Mouse (Mus musculus) gastrocnemius, postnatal 36 days (tissue): ENCODE data around the gene Nos1ap. TPM values are rescaled to one million over a fixed set of nuclear protein-coding genes. Genes with fewer than 3 reads are reported as not detected.

Experiments
- DNase-seq, 2 experiments: peaks; one replicate each; pipeline ENCODE4 v3.0.0; 2022
- intact Hi-C: fragments of 180-260 bp; cut with DNase I; formaldehyde crosslinking; loops from one replicate; pipeline ENCODE4 v1.15.1; 2025
- total RNA-seq, 2 experiments: library from RNA; stranded (reverse); gene quantifications; 2 replicates each; pipeline ENCODE4 v1.2.3; 2021

The Nos1ap gene
- total RNA-seq, 2 experiments from 2014 or later = 1.0 to 1.7 TPM

DNA sequence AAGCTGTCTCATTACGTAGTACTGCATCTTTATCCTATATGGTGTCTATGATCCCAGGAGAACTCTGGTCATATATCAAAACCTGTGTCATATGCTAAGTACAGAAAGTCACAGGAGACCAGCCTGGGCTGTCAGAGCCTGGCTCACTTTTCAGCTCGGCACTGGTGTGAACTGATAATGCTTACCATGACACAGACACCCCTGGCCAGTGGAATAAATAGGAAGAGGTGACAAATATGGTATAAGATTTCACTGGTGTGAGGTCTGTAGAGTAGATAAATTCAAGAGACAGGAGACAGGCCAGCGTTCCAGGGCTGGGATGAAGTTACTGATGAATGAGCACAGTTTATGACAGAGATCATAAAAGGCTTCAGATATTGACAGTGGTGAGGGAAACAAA is 84.6 kb downstream of the Nos1ap start:
- intact Hi-C loops = no loop called here
- no peak for DNase-seq

DNA sequence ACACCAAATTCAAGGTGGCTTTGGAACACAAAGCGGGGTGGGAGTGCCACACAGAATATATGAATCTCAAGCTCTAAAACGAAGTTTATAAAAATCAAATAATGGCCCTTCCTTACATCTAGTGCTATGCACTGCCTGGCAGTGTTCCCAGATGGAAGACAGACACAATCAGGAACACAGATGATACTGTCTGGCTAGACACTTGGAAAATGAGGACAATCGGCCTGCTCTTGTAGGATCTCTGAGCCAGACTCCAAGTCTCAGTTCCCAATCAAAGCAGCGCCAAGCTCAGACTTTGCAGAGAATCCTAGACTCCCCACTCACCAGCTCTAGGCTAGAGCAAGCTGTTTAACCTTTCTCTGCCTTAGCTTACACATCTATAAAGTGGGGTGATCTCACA is 85.3 kb downstream of the Nos1ap start:
- DNase-seq = no peak
- intact Hi-C loops = no loop called here

DNA sequence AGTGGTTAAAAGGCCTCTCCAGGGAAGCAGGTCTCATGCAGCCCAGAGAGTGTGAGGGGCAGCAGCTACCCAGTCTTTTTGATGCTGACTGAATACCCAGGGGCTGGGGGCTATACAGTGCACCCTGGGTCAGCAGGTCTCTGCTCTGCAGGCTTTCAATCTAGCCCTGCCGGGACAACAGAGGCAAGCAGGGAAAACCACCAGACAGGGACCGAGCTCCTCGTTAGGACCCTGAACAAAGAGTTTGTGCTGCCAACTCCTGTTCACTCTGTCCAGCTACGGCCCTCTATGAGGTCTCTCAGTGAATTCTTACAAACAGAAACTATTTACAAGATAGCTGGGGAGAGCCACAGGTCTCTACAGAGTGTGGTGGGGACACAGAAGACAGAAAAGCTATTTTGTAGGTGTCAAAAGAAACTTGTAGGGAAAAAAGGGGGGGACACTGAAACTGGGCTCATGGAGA is 86.4 kb downstream of the Nos1ap start:
- no peak for DNase-seq
- intact Hi-C loops = no loop called here

DNA sequence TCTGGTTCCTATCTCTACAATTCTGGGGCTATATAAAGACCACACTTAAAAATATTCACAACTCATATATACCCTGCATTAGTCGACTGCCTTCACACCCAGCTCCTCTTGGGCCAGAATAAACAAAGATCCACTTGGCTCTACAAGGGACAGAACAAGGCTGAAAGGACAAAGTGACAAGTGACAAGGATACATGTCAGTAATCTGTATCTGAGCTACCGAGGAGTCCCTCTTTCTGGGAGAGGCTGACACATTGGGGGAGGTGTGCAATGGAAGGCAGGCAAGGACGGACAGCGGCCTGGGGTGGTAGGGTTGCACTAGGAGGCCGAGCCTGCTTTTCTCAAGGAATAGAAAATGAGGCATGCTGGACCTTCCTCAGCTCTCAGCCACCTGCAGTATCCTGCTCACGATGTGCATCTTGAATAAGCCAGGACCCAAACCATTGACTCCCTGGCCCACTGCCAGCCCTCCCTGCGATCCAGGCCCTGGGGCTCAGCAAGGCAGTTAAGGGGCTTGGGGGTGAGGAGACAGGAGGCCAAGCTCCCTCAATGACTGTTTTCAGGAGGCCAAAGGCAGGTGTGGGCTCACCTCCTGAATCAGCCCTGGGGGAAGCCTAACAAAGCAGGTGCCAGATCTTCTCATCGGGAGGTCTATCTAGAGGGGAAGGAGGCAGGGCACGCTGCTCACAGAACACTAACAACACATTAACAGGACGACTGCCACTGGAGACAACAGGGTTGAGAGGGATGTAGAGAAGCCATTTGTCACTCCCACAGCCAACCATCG is 87.0 kb downstream of the Nos1ap start:
- intact Hi-C loops = no loop called here
- no peak for DNase-seq

DNA sequence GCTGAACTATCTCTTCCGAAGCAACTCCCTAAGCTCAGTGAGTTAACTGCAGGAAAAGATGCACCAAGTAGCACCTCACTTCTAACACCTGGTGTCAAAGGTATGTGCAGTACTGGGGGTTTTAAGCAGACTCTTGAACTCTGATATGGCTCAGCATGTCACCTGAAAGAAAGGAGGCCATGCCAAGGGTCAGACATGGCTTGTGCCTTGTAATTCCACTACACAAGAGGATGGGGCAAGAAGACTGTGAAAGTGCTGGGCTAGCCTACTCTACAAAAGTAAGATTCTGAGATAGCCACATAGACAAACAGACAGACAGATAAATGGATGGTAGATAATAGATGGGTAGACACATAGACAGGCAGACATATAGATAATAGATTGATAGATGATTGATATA is 87.7 kb downstream of the Nos1ap start:
- intact Hi-C loops = no loop called here
- no peak for DNase-seq

DNA sequence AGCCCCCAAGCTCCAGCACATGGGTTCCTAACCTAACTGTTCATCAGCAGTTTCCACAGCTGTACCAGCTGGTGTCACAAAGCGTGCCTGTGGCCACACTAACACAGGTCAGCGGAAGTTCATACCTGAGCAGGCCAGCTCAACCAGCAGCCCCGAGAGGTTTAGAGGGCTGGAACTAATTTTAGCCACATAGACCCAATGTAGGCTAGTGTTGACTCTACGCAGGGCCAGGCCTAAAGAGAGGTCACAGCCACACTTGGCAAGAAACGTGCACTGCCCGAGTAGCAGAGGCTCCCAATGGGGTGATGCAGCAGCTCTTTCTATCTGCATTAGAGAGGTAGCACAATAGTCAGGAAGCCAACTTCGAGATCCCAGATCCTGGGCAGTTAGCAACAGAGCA is 88.1 kb downstream of the Nos1ap start:
- no peak for DNase-seq
- intact Hi-C loops = no loop called here

DNA sequence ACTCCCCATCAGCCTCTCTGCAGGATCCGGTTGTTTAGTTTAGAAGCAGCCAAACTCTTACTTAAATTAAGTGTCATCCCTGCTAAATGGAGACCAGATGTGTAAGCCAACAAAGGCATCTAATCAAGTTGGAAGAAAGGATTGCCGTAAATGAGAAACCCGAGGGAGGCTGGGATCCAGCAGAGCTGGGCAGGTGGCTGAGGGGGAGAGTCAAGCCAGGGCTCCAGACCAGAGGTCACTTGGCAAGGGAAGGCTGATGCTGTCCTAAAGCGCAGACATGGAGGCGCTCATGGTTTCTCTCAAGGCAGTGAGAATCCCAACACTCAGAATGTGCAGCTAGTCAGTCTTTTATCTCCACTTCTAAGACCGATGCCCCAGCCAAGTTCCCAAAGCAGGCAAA is 89.8 kb downstream of the Nos1ap start:
- DNase-seq = peak; percentile 11 to 18
- intact Hi-C loops = no loop called here

DNA sequence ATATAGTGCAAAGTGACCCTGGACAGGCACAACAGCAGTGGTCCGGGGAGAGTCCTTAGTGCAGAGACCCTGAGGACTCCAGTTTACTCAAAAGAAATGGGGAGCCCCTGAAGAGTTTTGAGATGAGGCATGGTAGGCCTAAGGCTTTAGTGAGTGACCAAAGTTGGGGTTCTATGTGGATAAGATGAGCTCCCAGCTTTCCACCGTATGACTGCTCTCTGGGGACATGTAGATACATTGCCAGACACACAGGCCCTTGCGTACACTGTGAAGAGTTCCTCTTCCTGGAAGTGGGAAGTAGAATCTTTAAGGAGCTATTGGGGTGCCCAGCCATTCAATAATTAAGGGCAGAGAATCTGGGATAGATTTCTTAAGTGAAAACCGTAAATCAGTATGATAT is 90.2 kb downstream of the Nos1ap start:
- intact Hi-C loops = no loop called here
- no peak for DNase-seq

DNA sequence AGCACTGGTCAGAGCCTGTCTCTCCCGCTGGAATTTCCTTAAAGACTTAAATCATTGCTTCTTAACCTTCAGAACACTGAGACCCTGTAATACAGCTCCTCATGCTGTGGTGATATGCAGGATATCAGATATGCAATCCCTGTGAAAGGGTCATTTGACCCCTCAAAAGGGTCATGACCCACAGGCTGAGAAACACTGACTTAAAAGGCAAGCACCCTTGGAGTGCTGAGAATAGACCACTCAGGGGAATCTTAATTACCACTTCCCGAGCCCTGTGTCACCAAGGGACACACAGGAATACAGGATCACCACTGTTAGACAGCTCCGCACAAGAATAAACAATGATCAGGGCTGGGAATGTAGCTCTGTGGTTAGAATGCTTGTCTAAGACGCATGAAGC is 91.0 kb downstream of the Nos1ap start:
- intact Hi-C loops = no loop called here
- no peak for DNase-seq

DNA sequence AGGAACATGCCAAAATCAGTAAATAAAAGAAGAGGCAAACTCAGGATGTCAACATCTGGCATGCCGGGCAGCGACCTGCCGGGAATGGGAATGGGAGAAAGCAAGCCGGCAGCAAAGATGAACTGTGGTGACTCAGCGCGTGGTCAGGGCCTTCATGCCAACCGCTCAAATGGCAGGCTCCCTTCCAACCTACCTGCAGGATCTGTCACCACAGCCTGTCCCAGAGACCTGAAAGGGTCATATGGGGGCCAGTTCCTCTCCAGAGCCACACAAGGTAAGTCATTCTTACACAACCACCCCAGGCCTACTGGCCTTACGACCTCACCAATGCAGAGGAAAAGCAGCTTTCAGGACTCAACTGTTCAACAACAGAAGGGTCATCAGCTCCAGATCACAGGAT is 93.4 kb downstream of the Nos1ap start:
- no peak for DNase-seq
- intact Hi-C loops = no loop called here

DNA sequence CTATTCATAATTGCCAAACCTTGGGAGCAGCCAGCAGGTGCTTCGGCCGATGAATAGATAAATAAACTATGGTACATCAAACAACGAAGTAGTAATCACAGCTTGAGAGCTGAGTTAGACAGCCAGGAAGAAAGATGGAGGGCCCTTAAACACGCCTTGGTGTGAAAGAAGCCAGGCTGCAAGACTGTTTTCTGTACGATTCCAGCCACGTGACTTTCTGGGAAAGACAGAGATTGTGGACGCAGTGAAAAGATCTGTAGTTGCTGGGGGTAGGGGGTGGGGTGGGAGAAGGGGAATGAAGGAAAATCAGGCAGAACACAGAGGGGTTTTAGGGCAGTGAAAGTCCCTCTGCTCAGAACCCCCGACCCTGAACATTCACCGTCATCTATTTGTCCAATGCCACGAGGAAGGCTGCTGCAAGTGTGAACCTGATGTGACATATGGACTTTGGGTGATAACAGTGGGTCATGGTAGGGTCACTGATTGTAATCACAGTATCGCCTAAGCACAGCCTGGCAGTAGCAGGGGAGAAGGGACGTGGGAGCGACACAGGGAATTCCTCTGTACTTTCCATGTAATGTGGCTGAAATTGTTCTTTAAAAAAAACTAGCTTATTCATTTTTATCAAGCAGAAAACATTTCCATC is 94.0 kb downstream of the Nos1ap start:
- intact Hi-C loops = no loop called here
- DNase-seq = no peak

DNA sequence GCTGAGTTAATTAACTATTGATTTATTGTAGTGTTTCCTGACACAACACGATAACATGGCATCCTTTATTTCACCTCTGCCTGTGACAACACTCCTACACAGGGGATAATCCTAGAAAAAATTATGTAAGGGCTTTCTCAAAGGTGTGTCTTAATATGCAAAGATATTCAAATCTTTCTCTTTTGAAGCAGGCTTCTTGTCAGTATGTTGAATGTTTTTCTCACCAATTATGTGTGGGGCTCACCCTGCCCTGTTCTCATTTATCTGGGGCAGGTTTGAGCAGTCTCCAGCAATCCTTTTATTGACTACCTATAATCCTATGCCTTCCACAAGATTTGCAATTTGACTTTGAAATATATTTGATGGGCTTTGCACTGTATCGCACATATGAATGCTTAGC is 97.1 kb downstream of the Nos1ap start:
- DNase-seq = no peak
- intact Hi-C loops = no loop called here

DNA sequence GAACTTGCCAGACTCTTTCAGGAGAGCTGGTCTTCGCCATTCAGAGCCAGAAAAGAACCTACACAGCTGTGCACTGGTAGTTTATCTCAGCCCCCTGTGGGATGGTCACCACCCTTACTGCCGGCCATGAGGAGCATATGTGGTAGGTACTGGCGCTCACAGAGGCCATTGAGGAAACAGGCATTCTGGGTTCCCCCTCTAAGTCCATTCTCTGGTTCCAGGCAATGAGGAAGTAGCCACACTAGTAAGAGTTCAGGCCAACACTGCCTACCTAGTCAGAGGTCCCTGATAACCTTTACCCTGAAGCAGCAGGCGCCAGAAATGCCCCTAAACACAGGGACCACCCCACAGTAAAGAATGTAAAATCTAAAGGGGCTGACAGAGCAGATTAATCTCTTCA is 97.6 kb downstream of the Nos1ap start:
- intact Hi-C loops = no loop called here

DNA sequence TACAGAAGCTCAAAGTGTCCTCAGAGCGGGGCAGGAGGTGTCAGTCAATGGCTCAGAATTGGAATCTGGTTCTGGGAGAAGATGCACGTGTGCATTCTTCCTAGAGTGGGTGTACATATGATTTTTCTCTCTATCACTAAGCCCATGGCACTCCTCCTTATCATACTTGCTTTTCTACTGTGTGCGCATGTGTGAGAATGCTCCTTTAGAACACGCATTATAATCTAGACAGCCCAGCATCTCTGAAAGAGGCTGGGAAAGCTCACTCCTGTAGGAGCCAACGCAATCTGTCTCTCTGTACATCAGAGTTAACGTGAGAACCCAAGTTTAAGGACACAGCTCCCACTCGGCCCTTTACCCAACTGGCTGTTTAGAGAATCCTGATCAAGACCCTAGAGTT is 99.7 kb downstream of the Nos1ap start:
- intact Hi-C loops = no loop called here
- DNase-seq = no peak

More for the DNA sequence above, 97.6 kb downstream of the Nos1ap start:
- no peak for DNase-seq

DNA sequence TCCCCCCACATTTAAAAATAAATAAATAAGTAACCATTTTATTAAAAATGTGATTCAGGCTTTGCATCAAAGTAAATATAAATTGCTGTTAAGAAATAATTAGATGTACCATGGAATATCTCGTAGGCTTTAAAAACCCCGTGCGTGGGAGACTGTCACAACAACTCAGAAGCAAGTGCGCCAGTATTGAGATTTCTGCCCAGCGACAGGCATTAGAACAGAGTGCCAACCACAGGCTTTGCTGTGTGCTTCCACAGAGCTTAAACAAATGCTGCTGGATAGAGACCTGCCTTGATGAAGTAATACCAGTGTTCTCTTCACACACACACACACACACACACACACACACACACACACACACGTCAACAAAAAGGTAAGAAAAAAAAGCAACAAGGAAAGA is 100.2 kb downstream of the Nos1ap start:
- intact Hi-C loops = no loop called here

DNA sequence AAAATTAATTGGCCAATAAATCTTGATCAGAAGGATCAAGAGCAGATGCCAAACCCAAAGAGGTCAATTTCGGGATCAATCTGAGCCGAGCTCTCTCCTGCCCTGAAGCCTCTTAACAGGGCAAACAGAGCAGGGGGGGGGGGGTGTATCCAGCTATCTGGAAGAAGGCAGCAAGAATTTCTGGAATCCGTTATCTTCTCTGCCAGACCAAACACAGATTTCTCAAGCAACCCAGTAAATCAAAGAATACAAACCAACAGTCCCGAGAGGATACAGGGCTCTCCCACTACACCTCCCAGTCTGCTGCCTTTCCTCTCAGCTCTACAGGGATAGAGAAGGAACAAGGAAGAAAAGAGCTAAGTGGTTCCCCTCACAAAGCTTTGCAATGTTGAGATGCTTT is 104.5 kb downstream of the Nos1ap start:
- intact Hi-C loops = no loop called here
- no peak for DNase-seq

More for the DNA sequence above, 100.2 kb downstream of the Nos1ap start:
- no peak for DNase-seq

DNA sequence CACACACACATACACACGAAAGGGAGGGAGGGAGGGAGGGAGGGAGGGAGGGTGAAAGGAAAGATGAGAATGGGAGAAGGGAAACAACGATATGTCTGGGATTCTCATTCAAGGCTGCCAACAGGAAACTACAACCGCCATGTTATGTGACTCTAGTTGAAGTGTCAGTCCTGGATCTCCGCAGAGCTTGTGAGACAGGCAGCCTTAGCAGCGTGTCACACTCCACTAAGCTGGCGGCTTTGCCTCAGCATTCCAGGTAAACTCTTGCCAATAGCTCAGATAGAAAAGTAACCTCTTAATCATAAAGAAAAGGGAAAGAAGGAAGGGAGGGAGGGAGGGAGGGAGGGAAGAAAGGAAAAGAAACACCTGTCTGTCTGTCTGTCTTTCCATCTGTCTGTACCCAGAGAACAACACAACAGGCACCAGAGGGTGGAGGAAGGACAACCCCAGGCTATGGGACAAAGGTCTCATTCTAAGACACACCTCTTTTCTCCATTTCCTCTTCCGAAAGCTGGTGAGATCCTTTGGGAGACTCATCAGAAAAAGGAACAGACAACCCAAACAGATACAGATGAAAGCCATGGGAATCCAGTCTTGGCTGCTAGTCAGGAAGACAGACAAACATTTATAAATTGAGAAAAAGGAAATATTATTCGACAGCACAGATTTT is 107.3 kb downstream of the Nos1ap start:
- no peak for DNase-seq
- intact Hi-C loops = no loop called here

DNA sequence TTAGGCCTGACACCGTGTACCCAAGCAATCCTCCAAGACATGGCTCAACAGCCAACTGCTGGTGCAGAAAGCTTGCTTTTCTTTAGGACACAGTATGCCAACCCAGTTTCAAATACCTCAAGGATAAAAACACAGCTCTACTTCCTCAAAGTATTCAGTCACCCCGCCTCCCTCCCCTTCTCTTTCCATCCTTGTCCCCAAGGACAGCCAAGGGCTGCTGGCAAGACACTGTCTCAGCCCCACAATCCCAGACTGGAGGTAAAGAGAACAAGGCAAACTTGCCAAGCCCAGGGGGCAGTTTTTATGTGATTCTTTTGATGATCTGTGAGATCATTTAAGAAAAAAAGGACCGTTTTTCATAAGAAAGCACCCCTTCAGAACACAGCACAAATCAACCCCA is 108.6 kb downstream of the Nos1ap start:
- no peak for DNase-seq
- intact Hi-C loops = no loop called here

DNA sequence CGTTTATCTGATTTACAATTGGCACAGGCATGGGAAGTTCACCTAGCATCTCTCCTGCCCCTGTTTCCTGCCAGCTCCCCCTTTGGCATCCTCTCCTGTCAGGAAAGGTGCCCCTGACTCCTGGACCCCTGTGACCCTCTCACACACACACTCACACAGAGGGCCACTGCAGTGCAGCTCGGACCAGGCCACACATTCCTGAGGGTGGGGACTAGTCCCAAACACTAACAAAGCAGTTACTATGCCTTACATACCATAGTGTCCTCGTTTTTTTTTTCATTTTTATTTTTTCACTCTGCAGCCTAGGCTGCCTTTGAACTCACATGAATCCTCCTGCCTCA is 110.2 kb downstream of the Nos1ap start:
- DNase-seq = no peak
- intact Hi-C loops = no loop called here

DNA sequence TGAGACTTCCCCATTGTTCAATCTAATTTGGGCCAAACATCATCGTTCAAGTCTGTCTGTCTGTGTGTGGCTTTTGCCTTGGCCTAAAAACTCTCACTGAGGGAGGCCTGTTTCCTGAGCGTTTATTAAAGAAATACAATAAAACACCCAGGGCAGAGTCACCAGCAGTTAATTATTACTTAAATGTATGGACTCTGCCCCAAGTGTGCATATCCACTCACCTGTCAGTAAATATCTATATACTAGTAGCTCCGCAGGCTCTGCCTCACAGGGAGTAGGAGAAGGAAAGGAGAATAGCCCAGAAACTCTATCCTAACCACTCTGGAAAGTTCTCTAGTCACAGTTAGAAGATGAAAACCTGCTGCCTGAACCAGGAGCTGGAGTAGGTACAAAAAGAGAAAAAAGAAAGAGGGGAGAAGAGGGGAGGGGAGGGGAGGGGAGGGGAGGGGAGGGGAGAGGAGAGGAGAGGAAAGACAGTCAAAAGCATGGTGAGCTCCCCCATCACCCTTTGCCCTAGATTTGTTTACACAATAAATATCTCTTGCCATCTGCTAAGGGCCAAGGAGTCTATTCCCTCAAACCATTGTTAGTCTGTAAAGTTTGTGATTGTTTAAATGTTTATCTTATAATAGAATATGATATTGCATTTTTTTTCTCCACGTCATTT is 110.7 kb downstream of the Nos1ap start:
- no peak for DNase-seq
- intact Hi-C loops = no loop called here
